Mouse (Mus musculus) heart, postnatal 10 days (tissue): ENCODE data around the gene Pga5. TPM values are rescaled to one million over a fixed set of nuclear protein-coding genes. Genes with fewer than 3 reads are reported as not detected.

Experiments
- DNase-seq, 2 experiments: peaks; one replicate each; pipeline ENCODE4 v3.0.0; 2021
- intact Hi-C: fragments of 180-260 bp; cut with DNase I; formaldehyde crosslinking; loops from one replicate; pipeline ENCODE4 v1.15.1; 2025
- total RNA-seq, 2 experiments: library from RNA; stranded (reverse); gene quantifications; 2 replicates each; pipeline ENCODE4 v1.2.3; 2021

Pga5 gene
- total RNA-seq, 2 experiments from 2014 or later, result not detected

GRCm38 (mm10) chr19:10673275-10673674 lies 4.6 kb downstream of the Pga5 start:
- intact Hi-C loops, result no loop called here

GRCm38 (mm10) chr19:10671854-10672417 lies 5.9 kb downstream of the Pga5 start:
- intact Hi-C loops, result no loop called here
- DNase-seq, result no peak

More at GRCm38 (mm10) chr19:10673275-10673674, 4.6 kb downstream of the Pga5 start:
- DNase-seq, result no peak

GRCm38 (mm10) chr19:10671319-10671718 lies 6.6 kb downstream of the Pga5 start:
- intact Hi-C loops, result no loop called here
- no peak for DNase-seq

DNA sequence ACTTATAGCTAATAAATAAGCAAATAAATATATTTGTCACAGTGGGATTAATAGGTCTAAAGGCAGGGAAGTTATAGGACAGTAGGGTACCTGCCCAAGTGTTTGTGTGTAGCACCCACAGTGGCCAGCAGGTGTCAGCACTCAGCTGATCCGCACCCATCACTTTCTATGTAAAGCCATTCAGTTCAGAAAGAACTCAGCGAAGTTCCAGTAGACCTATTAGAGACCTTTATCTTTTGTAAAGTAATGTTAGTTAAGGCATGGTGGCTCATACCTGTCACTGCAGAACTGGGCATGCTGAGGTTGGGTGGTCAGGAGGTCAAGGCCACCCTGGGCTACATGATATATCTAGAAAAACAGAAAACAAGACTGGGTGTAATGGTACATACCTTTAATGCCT lies 12.4 kb downstream of the Pga5 start:
- DNase-seq, result peak; percentile 68 to 84
- intact Hi-C loops, result loop anchor here (1.0 to 5.0 kb wide), 3 partner anchors 42 to 314 kb away; no protein-coding TSS in a partner anchor

DNA sequence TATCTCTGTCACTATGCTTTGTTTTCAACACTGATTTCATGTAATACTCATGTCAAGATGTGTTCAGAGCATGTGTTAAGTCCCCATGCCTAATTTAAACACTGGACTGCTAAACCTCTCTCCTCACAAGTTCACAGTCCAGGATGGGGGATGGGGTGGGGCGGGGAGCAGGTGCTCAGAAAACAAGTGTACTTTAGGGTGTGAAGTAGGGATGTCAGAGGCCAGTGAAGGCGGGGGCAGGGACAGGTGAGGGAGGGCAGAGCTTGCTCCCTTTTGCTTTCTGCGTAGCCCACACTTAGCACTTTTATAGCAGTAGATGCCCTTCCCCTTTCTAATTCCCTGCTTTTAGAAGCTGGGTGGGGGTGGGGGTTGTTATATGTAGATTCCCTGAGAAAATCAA lies 12.8 kb downstream of the Pga5 start:
- no peak for DNase-seq
- intact Hi-C loops, result loop anchor here (1.0 to 5.0 kb wide), 3 partner anchors 42 to 314 kb away; no protein-coding TSS in a partner anchor

GRCm38 (mm10) chr19:10662665-10663064 lies 15.2 kb downstream of the Pga5 start:
- no peak for DNase-seq
- intact Hi-C loops, result no loop called here

GRCm38 (mm10) chr19:10661919-10662318 lies 16.0 kb downstream of the Pga5 start:
- intact Hi-C loops, result no loop called here
- DNase-seq, result no peak

DNA sequence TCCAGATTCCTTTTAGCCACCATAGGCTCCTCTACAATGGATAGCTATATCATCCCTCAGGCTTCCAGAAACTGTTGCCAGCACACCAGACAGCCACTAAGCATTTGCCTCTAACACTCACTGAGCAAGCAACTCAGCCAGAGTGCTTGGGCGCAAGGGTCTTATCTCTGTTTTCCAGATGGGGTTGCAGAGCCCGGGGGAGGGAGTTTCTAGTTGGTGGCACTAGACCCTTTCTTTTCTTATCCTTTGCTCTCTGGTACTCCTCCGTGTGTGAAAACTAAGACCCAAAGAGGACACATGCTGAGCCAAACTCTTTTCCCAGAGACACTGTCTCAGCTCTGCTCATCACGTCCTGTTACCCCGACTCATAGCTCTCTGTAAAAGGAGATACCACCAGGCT lies 16.5 kb downstream of the Pga5 start:
- intact Hi-C loops, result no loop called here
- DNase-seq, result no peak

DNA sequence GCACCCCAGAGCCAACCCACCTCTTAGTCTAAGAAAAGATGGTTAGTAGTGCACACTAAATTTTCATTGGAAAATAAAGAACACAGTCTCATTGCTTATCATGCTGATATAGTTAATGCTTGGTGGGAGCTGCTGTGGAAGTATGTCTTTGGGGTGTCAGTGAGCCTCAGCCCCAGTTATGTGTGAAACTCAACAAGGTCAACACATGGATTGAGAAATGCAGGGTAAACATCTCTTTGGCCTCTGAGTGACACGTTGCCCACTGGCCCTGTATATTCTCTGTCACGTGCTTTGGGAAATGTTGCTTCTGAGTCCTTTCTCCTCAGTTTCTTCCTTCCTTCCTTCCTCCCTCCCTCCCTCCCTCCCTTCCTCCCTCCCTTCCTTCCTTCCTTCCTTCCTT lies 19.5 kb downstream of the Pga5 start:
- no peak for DNase-seq
- intact Hi-C loops, result no loop called here

- intact Hi-C loops, result no loop called here
- DNase-seq, result no peak
These were observed 20.1 kb downstream of the Pga5 start for GRCm38 (mm10) chr19:10657742-10658141.

DNA sequence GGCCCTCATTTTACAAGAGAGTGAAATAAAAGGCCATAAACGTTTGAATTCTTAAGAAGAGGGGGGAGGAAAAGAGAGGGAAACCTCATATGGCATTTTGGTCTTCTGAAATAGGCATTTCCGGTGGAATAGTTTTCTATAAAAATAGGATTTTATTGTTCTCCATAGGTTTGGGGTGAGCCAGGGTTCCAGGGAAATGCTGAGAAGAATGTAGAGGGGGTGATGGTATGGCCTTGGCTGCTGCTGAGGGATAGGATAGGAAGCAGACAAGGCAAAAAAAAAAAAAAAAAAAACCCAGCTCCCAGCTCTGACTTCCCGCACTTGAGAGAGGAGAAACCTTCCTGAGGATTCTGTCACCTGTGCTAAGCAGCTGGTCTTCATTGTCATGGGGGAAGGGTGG lies 21.8 kb downstream of the Pga5 start:
- intact Hi-C loops, result no loop called here
- no peak for DNase-seq

DNA sequence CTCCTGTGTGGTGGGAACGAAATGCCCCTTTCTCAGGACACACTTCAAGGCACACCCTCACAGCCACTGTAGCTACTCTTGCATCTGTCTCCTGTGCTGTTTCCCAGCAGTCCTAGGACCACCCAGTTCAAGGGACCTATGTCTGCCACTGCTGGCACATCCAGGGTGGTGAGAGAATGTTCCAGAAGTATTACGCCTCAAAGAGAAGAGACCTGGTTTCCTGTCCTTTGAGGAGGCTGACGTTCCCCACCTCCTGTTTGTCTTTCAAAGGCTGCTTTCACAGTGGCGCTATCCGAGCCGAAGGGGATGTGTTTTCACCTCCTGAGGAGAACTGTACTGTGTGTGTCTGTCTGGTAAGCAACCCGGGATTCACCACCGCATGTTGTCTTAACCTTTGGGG lies 29.7 kb downstream of the Pga5 start:
- DNase-seq, result no peak
- intact Hi-C loops, result no loop called here

- peak; percentile 34 to 47 for DNase-seq
- intact Hi-C loops, result no loop called here
These were observed 32.3 kb downstream of the Pga5 start for GRCm38 (mm10) chr19:10645616-10646015.

- no peak for DNase-seq
- intact Hi-C loops, result no loop called here
These were observed 37.1 kb downstream of the Pga5 start for GRCm38 (mm10) chr19:10640589-10641378.

- DNase-seq, result no peak
- intact Hi-C loops, result no loop called here
These were observed 37.8 kb downstream of the Pga5 start for GRCm38 (mm10) chr19:10640080-10640479.

DNA sequence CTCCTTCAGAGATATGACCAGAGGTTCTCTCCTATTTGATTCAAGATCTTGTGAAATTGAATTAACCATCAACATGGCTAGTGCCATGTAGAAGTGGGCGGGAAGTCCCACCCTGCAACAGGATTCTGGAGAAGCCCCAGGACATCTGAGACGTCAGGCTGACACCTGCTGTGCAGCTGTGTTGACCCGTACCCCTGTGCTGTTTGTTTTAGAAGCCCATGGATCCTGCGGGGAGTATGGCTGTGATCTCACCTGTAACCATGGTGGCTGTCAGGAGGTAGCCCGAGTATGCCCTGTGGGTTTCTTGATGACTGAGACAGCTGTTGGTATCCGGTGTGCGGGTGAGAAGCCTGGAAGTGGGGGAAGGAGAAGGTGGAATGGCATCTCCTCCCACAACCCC lies 40.0 kb downstream of the Pga5 start:
- intact Hi-C loops, result no loop called here
- no peak for DNase-seq

DNA sequence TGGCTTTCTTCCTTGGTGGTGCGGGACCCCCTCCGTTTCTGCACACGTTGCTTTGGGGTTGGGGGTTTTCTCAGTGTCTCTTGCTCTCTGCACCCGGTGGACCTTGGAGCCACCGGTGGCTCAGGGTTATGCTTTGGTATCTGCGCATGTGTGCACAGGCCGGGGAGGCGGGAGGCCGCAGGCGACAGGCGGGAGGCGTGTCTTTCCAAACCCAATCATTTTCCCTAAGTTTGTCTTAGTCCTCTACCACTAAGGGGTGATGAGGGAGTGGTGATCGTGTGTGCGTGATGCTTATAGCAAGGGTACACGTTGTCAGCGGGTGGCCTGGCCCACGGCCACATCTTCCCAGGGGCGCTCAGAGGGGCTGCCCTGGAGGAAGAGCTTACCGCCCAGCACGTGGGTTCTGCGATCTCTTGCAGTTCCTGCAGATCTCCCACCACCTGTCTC lies 43.0 kb downstream of the Pga5 start:
- peak; percentile 55 to 67 for DNase-seq
- intact Hi-C loops, result no loop called here

GRCm38 (mm10) chr19:10634106-10634871 lies 43.6 kb downstream of the Pga5 start, which contains the start of gene Vwce:
TSS of gene Vwce (plus strand) at chr19:10634213.
- peak; percentile 52 to 57 for DNase-seq
- intact Hi-C loops, result no loop called here
